Mouse (Mus musculus): ENCODE measurements at regions not wholly inside any gene's neighbourhood (a gene's known extent, or its start where the extent isn't known, plus 50 kb on each side); places are given as distances from the start of the nearest gene placed in this dataset.

GRCm38 (mm10) chrX:142456022-142456421 lies 65.7 kb upstream of the Acsl4 start:
- no peak for DNase-seq (ENCODE audit: low spot score)

- peak; percentile 4 for DNase-seq (ENCODE audit: low spot score)
These were observed 73.8 kb upstream of the Acsl4 start for GRCm38 (mm10) chrX:142464174-142464573.

GRCm38 (mm10) chrX:142464756-142465155 lies 74.4 kb upstream of the Acsl4 start:
- DNase-seq (ENCODE audit: low spot score): no peak

- DNase-seq (ENCODE audit: low spot score): no peak
These were observed 77.5 kb upstream of the Acsl4 start for GRCm38 (mm10) chrX:142467850-142468256.

- DNase-seq (ENCODE audit: low spot score): no peak
These were observed 78.1 kb upstream of the Acsl4 start for GRCm38 (mm10) chrX:142468388-142468787.

GRCm38 (mm10) chrX:142469048-142469634 lies 78.8 kb upstream of the Acsl4 start:
- DNase-seq (ENCODE audit: low spot score): peak; percentile 15

GRCm38 (mm10) chrX:142470083-142470482 lies 79.7 kb upstream of the Acsl4 start:
- peak; percentile 43 for DNase-seq (ENCODE audit: low spot score)

GRCm38 (mm10) chrX:142481203-142481815 lies 91.0 kb upstream of the Acsl4 start:
- no peak for DNase-seq (ENCODE audit: low spot score)

- DNase-seq (ENCODE audit: low spot score): no peak
These were observed 97.7 kb upstream of the Acsl4 start for GRCm38 (mm10) chrX:142488078-142488477.

- no peak for DNase-seq (ENCODE audit: low spot score)
These were observed 99.9 kb upstream of the Acsl4 start for GRCm38 (mm10) chrX:142490093-142490717.

GRCm38 (mm10) chrX:142501094-142501493 lies 110.8 kb upstream of the Acsl4 start:
- DNase-seq (ENCODE audit: low spot score): no peak

GRCm38 (mm10) chrX:142504962-142505361 lies 114.6 kb upstream of the Acsl4 start:
- DNase-seq (ENCODE audit: low spot score): no peak

GRCm38 (mm10) chrX:142507475-142507874 lies 117.1 kb upstream of the Acsl4 start:
- DNase-seq (ENCODE audit: low spot score): no peak

GRCm38 (mm10) chrX:142516406-142517131 lies 126.2 kb upstream of the Acsl4 start:
- DNase-seq (ENCODE audit: low spot score): no peak

- no peak for DNase-seq (ENCODE audit: low spot score)
These were observed 126.9 kb upstream of the Acsl4 start for GRCm38 (mm10) chrX:142517205-142517604.

- DNase-seq (ENCODE audit: low spot score): no peak
These were observed 130.7 kb upstream of the Acsl4 start for GRCm38 (mm10) chrX:142521063-142521462.

GRCm38 (mm10) chrX:142526953-142527352 lies 136.6 kb upstream of the Acsl4 start:
- peak; percentile 29 for DNase-seq (ENCODE audit: low spot score)

- peak; percentile 24 for DNase-seq (ENCODE audit: low spot score)
These were observed 139.6 kb upstream of the Acsl4 start for GRCm38 (mm10) chrX:142529892-142530291.

GRCm38 (mm10) chrX:142534780-142535179 lies 144.4 kb upstream of the Acsl4 start:
- DNase-seq (ENCODE audit: low spot score): peak; percentile 33

GRCm38 (mm10) chrX:142535540-142535939 lies 145.2 kb upstream of the Acsl4 start:
- no peak for DNase-seq (ENCODE audit: low spot score)

- DNase-seq (ENCODE audit: low spot score): no peak
These were observed 145.3 kb upstream of the Tmem164 start for GRCm38 (mm10) chrX:142535954-142536353.
